Mouse (Mus musculus) stomach, embryonic 16.5 days (tissue): Measurements from ENCODE around the gene Cpa1. TPM values are rescaled to one million over a fixed set of nuclear protein-coding genes. Genes with fewer than 3 reads are reported as not detected.
A peak's percentile ranks its signal among the peaks of the same experiment; 100 is the strongest.

Experiments used
- ATAC-seq: fragments of 200-750 bp; cut with Nextera tagmentation; 2 replicates; pipeline ENCODE4 v1.8.0; 2017; ENCODE audit warnings: moderate number of reproducible peaks, moderate TSS enrichment; ENCODE audit not compliant: insufficient read depth, low FRiP score
- H3K27ac ChIP-seq: fragments of 300-500 bp; sonication (generic); 2 replicates; pipeline ENCODE4 v1.5.1; 2014; ENCODE audit warnings: low read length
- H3K27me3 ChIP-seq: fragments of 300-500 bp; sonication (generic); 2 replicates; pipeline ENCODE4 v1.6.1; 2014; ENCODE audit warnings: low read length, control low read depth, mixed read lengths; ENCODE audit not compliant: control insufficient read depth, insufficient read depth
- H3K36me3 ChIP-seq: fragments of 300-500 bp; sonication (generic); 2 replicates; pipeline ENCODE4 v1.6.1; 2014; ENCODE audit warnings: low read length; ENCODE audit not compliant: control insufficient read depth, insufficient read depth
- H3K4me1 ChIP-seq: fragments of 300-500 bp; sonication (generic); 2 replicates; pipeline ENCODE4 v1.6.1; 2014; ENCODE audit warnings: low read length, control low read depth, mixed read lengths; ENCODE audit not compliant: control insufficient read depth, insufficient read depth
- H3K4me2 ChIP-seq: fragments of 300-500 bp; sonication (generic); 2 replicates; pipeline ENCODE4 v1.6.1; 2014; ENCODE audit warnings: low read depth, low read length, mixed read lengths
- H3K4me3 ChIP-seq: fragments of 300-500 bp; sonication (generic); replicated peaks from 2 replicates; pipeline ENCODE4 v1.5.1; 2014; ENCODE audit warnings: mild to moderate bottlenecking, low read length
- H3K9ac ChIP-seq: fragments of 300-500 bp; sonication (generic); 2 replicates; pipeline ENCODE4 v1.6.1; 2014; ENCODE audit warnings: low read length
- H3K9me3 ChIP-seq: fragments of 300-500 bp; sonication (generic); replicated peaks from 2 replicates; pipeline ENCODE4 v1.6.1; 2016; ENCODE audit warnings: low read length, control low read depth; ENCODE audit not compliant: control insufficient read depth
- WGBS: fragments of 180-500 bp; shearing (Covaris S2); extraction: QIAGEN DNeasy Blood & Tissue Kit; methylation state at CpG from one replicate; pipeline ENCODE4 v1.1.7; 2014; 5-methylcytosine and 5-hydroxymethylcytosine counted together
- polyA plus RNA-seq: library from polyadenylated mRNA; unstranded; fragments of >200 nt; fragmentation: Nextera tagmentation; extraction: Ambion mirVana; gene quantifications from 2 replicates; pipeline ENCODE4 v1.2.1, GENCODE M21; 2015

The Cpa1 gene
- polyA plus RNA-seq, 1 experiment from 2014 or later, result 706 TPM

DNA sequence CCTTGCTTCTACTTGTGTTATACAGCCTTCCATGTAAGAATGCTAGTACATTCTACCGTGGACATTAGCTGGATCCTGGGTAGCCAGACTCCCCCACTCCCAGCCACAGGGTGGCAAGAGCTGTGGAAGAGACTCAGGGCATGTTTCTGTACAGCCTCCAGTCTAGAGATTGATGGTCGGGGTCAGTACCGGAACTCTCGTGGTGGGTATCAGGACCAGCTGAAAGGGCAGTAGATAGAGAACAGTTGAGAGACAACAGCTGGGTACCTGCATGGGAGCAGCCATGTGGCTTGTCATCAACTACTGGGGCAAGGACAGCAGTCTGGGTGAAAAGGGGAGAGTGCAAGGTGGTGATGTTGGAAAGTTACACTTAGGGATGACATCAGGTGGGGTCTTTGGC lies 33.9 kb upstream of the Cpa1 start:
- Histone ChIP-seq H3K9me3 (no peaks in the 10 kb centered on the region), H3K27me3 (no peaks in the 10 kb centered on the region), H3K36me3 (no peaks in the 10 kb centered on the region), H3K4me2 (no peak overlapping the region), H3K9ac (no peak overlapping the region), H3K4me3 (no peak overlapping the region), H3K4me1 (no peaks in the 10 kb centered on the region), H3K27ac (no peak overlapping the region)
- WGBS, result 89% methylated on average over 4 of the region's 4 CpGs
- ATAC-seq, result no peak

DNA sequence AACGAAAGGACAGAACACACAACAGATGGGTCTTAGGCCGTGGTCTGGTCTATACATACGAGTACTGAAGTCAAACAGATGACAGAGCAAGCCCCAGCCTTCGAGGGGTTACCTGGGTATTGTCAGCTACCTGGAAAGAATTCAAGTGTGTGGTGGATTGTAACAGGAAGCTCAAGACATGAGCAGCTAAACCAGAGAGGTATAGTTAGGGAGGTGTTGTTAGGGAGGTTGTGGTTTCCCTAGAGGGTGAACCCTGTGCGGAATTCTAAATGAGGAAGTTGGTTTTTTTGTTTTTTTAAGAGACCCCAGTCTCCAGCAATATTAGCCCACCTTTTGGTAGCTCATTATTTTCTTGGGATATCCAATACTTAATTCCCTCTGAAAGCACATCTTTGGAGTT lies 33.3 kb upstream of the Cpa1 start:
- Histone ChIP-seq H3K4me1 (no peaks in the 10 kb centered on the region), H3K4me2 (no peak overlapping the region), H3K36me3 (no peaks in the 10 kb centered on the region), H3K27me3 (no peaks in the 10 kb centered on the region), H3K4me3 (no peak overlapping the region), H3K9ac (no peak overlapping the region), H3K9me3 (no peaks in the 10 kb centered on the region), H3K27ac (no peak overlapping the region)
- no peak for ATAC-seq
- WGBS, result 65% methylated on average over 5 of the region's 5 CpGs

GRCm38 (mm10) chr6:30610710-30611109 lies 28.3 kb upstream of the Cpa1 start, which contains the start of gene Cpa5:
Gene Cpa5 (plus strand): TSS chr6:30611010.
- no peaks in the 10 kb centered on the region for H3K9me3 ChIP-seq
- no peak within 1 kb of the TSS for H3K9ac ChIP-seq
- ATAC-seq, result no peak
- no peak within 1 kb of the TSS for H3K27ac ChIP-seq
- no peaks in the 10 kb centered on the region for H3K4me1 ChIP-seq
- H3K27me3 ChIP-seq, result no peaks in the 10 kb centered on the region
- WGBS, result 91% methylated on average over 7 of the region's 7 CpGs
- no peak within 1 kb of the TSS for H3K4me3 ChIP-seq
- no peaks in the 10 kb centered on the region for H3K36me3 ChIP-seq
- no peak within 1 kb of the TSS for H3K4me2 ChIP-seq

- 77% methylated on average over 5 of the region's 5 CpGs for WGBS
- Histone ChIP-seq H3K4me2 (no peak overlapping the region), H3K9me3 (no peaks in the 10 kb centered on the region), H3K9ac (no peak overlapping the region), H3K27me3 (no peaks in the 10 kb centered on the region), H3K27ac (no peak overlapping the region), H3K4me3 (no peak overlapping the region), H3K4me1 (peaks cover 3% of the 10 kb centered on the region), H3K36me3 (no peaks in the 10 kb centered on the region)
- no peak for ATAC-seq
These were observed 27.8 kb upstream of the Cpa1 start for GRCm38 (mm10) chr6:30611212-30611611.

DNA sequence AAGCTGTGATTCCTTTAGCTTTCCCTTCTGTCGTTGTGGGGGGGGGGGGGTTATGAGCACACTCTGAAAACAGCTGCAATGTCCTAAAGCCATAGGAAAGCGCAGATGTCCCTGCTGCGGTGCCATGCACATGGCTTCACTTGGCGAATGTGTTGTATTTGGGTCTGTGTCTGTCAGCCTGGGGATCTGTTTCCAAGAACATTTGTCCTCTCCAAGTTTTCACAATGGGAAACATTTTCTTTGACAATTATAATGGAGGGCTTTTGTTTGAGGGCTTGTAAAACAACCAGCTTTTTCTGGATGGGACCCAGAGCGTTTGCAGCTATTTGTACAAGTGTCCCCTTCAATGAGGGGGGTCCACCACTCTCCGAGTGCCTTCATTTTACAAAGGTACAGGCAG lies 24.8 kb upstream of the Cpa1 start:
- ATAC-seq, result no peak
- Histone ChIP-seq H3K9ac (no peak overlapping the region), H3K27me3 (no peaks in the 10 kb centered on the region), H3K4me2 (no peak overlapping the region), H3K27ac (no peak overlapping the region), H3K4me1 (peaks cover 27% of the 10 kb centered on the region), H3K9me3 (no peaks in the 10 kb centered on the region), H3K4me3 (no peak overlapping the region), H3K36me3 (no peaks in the 10 kb centered on the region)
- 80% methylated on average over 6 of the region's 6 CpGs for WGBS

DNA sequence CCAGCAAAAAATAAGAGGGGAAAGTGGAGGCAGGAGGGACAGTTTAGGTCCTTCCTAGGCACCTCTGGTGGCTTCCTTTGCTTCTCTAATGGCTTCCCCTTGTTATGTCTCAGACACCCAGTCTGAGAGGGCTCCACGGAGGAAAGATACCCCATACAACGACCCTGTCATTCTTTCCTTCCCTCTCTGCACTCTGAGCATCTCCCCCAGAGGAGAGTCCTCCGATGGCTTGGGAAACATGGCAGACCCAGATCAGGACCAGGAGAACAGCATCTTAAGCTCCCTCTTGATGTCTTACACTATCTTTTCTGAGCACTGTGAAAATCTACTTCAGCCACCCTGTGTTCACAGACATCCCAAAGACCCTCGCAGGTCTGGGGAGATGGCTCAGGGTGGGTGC lies 23.3 kb upstream of the Cpa1 start:
- H3K9ac ChIP-seq, result no peak overlapping the region
- H3K27me3 ChIP-seq, result no peaks in the 10 kb centered on the region
- no peak overlapping the region for H3K27ac ChIP-seq
- 41% methylated on average over 4 of the region's 4 CpGs for WGBS
- no peak overlapping the region for H3K4me3 ChIP-seq
- no peaks in the 10 kb centered on the region for H3K9me3 ChIP-seq
- peaks cover 27% of the 10 kb centered on the region for H3K4me1 ChIP-seq
- no peak for ATAC-seq
- H3K36me3 ChIP-seq, result no peaks in the 10 kb centered on the region
- H3K4me2 ChIP-seq, result no peak overlapping the region

DNA sequence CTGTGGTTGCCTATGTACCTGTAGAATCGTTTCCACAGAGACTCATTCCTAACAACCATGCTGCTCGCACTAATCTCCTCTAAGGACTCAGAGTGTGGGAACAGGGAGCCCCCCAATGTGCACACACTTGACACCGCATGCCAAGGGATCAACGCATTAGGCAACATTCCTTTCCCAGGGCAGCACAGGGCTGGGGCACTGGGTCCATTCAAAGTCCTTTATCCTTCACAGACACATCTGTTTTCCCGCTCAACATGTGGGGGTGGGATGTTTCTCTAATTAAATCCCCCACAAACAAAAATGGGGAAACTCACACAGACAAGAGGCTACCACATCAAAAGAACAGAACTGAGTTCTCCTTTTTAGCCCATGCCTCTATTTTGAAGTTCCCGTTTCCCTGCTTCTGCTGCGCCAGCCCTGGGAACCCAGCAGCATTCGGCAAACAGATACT lies 22.5 kb upstream of the Cpa1 start:
- no peak overlapping the region for H3K4me3 ChIP-seq
- H3K27ac ChIP-seq, result no peak overlapping the region
- no peaks in the 10 kb centered on the region for H3K9me3 ChIP-seq
- H3K36me3 ChIP-seq, result no peaks in the 10 kb centered on the region
- no peak for ATAC-seq
- WGBS, result 20% methylated on average over 8 of the region's 8 CpGs
- H3K9ac ChIP-seq, result peak overlapping the region; percentile 62
- peaks cover 27% of the 10 kb centered on the region for H3K4me1 ChIP-seq
- 0 out of 2 replicates have a peak overlapping the region, but pooled peaks have one; percentile 23 for H3K4me2 ChIP-seq
- H3K27me3 ChIP-seq, result no peaks in the 10 kb centered on the region

GRCm38 (mm10) chr6:30617020-30617958 lies 21.7 kb upstream of the Cpa1 start:
- no peaks in the 10 kb centered on the region for H3K36me3 ChIP-seq
- peak; percentile 6; the same call in 1 of the 2 replicates for ATAC-seq
- no peak overlapping the region for H3K27ac ChIP-seq
- H3K27me3 ChIP-seq, result no peaks in the 10 kb centered on the region
- no peaks in the 10 kb centered on the region for H3K9me3 ChIP-seq
- peak overlapping the region; percentile 26; the same call in 1 of the 2 replicates for H3K4me2 ChIP-seq
- H3K4me1 ChIP-seq, result peaks cover 27% of the 10 kb centered on the region
- 17% methylated on average over 13 of the region's 13 CpGs for WGBS
- H3K4me3 ChIP-seq, result no peak overlapping the region; the same call in 1 of the 2 replicates
- peak overlapping the region; percentile 62 for H3K9ac ChIP-seq

DNA sequence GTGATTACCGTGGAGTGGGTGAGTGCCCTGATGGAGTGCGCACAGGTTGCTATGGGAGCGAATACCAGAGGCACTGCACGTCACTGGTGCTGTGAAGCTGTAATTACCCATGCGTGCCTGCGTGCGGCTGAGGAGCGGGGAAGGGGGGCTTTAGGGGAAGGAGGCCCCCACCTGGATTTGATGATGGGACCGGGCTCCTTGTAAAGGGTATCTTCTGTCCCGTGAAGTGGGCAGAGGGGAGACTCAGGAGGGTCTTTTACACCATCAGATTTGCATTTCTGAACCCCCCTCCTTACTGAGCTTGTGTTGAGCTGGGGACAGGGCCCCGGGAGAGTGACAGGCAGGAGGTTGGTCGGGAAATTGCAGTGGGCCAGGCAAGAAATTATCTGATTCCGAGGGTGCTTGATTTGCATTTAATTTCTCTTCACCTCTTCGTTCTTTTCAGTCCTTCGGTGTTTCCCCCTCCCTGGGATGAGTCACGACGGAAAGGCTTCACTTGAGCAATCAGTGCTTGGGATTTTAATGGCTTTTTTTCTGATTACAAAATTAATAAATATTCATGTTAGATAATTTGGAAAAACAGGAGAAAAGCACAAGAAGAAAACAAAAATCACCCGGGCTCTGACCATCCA lies 20.9 kb upstream of the Cpa1 start:
- Histone ChIP-seq H3K4me2 (peak overlapping the region; percentile 26), H3K4me3 (no peak overlapping the region; the same call in 1 of the 2 replicates), H3K9me3 (no peaks in the 10 kb centered on the region), H3K4me1 (peaks cover 27% of the 10 kb centered on the region), H3K27me3 (no peaks in the 10 kb centered on the region), H3K9ac (no peak overlapping the region; the same call in 1 of the 2 replicates), H3K36me3 (no peaks in the 10 kb centered on the region), H3K27ac (no peak overlapping the region)
- whole genome bisulfite sequencing, result 21% methylated on average over 18 of the region's 18 CpGs
- ATAC-seq, result peak; percentile 70
